Mouse (Mus musculus) intestine, embryonic 16.5 days (tissue): Measurements from ENCODE around the gene Foxo1. TPM values are rescaled to one million over a fixed set of nuclear protein-coding genes. Genes with fewer than 3 reads are reported as not detected.

Experiments used
- ATAC-seq: fragments of 200-750 bp; cut with Nextera tagmentation; 2 replicates; pipeline ENCODE4 v1.8.0; 2017; ENCODE audit warnings: moderate TSS enrichment, moderate library complexity
- H3K27ac ChIP-seq: fragments of 300-500 bp; sonication (generic); 2 replicates; pipeline ENCODE4 v1.5.1; 2014; ENCODE audit warnings: mild to moderate bottlenecking, low read length
- H3K27me3 ChIP-seq: fragments of 300-500 bp; sonication (generic); replicated peaks from 2 replicates; pipeline ENCODE4 v1.6.1; 2014; ENCODE audit warnings: low read length, control low read depth, mixed read lengths; ENCODE audit not compliant: control insufficient read depth, insufficient read depth
- H3K36me3 ChIP-seq: fragments of 300-500 bp; sonication (generic); 2 replicates; pipeline ENCODE4 v1.6.1; 2014; ENCODE audit warnings: low read length, control low read depth; ENCODE audit not compliant: control insufficient read depth, insufficient read depth
- H3K4me1 ChIP-seq: fragments of 300-500 bp; sonication (generic); 2 replicates; pipeline ENCODE4 v1.6.1; 2014; ENCODE audit warnings: low read length, control low read depth, mixed read lengths; ENCODE audit not compliant: control insufficient read depth, insufficient read depth
- H3K4me2 ChIP-seq: fragments of 300-500 bp; sonication (generic); 2 replicates; pipeline ENCODE4 v1.6.1; 2014; ENCODE audit warnings: low read depth, low read length, control low read depth
- H3K4me3 ChIP-seq: fragments of 300-500 bp; sonication (generic); 2 replicates; pipeline ENCODE4 v1.5.1; 2014; ENCODE audit warnings: mild to moderate bottlenecking, low read length
- H3K9ac ChIP-seq: fragments of 300-500 bp; sonication (generic); 2 replicates; pipeline ENCODE4 v1.6.1; 2014; ENCODE audit warnings: low read depth, low read length
- H3K9me3 ChIP-seq: fragments of 300-500 bp; sonication (generic); 2 replicates; pipeline ENCODE4 v1.6.1; 2016; ENCODE audit warnings: low read length, control low read depth; ENCODE audit not compliant: control insufficient read depth
- WGBS: fragments of 180-500 bp; shearing (Covaris S2); extraction: QIAGEN DNeasy Blood & Tissue Kit; methylation state at CpG from one replicate; pipeline ENCODE4 v1.1.7; 2014; 5-methylcytosine and 5-hydroxymethylcytosine counted together
- polyA plus RNA-seq: library from polyadenylated mRNA; unstranded; fragments of >200 nt; fragmentation: Nextera tagmentation; extraction: Ambion mirVana; gene quantifications from 2 replicates; pipeline ENCODE4 v1.2.1, GENCODE M21; 2015

Gene Foxo1
- polyA plus RNA-seq, 1 experiment from 2014 or later: 3.5 TPM

DNA sequence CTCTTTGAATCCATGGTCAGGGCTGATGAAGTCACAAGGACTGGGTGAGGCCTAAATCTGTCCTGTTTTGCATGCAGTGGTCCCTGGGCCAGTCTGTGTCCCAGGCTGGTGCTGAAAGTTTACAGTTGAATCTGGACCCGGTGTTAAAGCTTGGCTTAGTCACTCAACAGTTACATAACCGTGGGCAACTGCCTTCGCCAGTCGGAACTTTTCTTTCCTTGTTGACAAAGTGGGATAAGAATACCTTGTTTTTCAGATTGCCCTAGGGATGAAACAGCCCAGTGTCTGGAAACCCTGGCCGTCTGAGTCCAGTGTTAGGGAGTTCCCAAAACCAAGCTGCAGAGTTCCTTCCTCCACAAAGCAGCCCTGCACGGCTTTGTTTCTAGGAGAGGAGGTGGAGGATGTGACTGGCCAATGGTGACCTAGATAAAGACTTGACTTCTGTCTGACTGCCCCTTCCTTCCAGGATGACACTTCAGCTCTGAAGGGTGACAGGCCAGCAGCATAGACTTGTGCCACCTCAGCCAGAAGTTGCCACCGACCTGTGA, 101.8 kb downstream of the Foxo1 start:
- no peaks in the 10 kb centered on the region for H3K4me1 ChIP-seq
- 69% methylated on average over 7 of the region's 7 CpGs for WGBS
- no peaks in the 10 kb centered on the region for H3K36me3 ChIP-seq
- H3K4me2 ChIP-seq: no peak overlapping the region
- no peak for ATAC-seq
- no peak overlapping the region for H3K4me3 ChIP-seq
- no peak overlapping the region for H3K27ac ChIP-seq
- no peaks in the 10 kb centered on the region for H3K9me3 ChIP-seq
- H3K27me3 ChIP-seq: no peaks in the 10 kb centered on the region
- no peak overlapping the region for H3K9ac ChIP-seq

DNA sequence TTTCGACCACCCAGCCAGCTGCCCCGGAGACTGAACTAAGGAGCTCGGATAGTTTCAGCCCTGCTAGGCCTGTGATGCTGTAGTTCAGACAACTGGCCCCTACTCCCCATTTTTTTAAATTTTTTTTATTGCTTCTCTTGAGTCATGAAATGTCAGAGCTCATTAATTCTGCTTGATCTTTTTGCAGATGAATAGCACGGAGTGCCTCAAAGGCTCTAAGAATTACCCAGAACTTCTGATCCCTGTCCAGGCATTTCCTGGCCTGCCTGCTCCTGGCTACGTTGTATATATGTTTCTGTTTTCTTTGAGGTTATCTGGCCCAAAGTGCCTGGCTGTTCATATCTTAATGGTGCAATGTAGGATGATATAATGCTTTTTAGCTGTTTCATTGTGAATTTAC, 108.8 kb downstream of the Foxo1 start:
- Histone ChIP-seq H3K27me3 (no peaks in the 10 kb centered on the region), H3K4me3 (no peak overlapping the region), H3K36me3 (no peaks in the 10 kb centered on the region), H3K9ac (no peak overlapping the region), H3K4me2 (no peak overlapping the region), H3K9me3 (no peaks in the 10 kb centered on the region), H3K27ac (no peak overlapping the region), H3K4me1 (no peaks in the 10 kb centered on the region)
- 73% methylated on average over 5 of the region's 5 CpGs for WGBS
- ATAC-seq: no peak

DNA sequence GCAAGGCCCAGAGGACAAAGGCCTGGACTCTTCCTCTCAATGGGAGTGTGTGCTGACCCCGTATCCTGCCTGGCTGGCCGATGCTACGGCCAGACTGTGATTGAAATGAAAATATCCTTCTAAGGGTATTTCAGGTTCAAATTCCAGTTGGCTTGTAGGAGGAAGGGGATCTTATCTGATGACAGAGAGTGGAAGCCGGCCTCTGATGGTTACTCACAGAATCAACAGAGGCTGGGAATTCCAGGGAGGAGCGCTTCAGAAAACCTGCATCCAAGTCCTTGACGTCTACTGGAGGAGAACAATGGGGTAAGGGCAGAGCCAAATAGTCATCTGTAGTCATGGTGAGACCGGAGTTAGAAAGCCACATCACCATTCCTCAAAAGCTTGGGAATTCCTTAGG, 115.2 kb downstream of the Foxo1 start:
- H3K4me1 ChIP-seq: no peaks in the 10 kb centered on the region
- ATAC-seq: no peak
- H3K4me3 ChIP-seq: no peak overlapping the region
- H3K36me3 ChIP-seq: no peaks in the 10 kb centered on the region
- no peak overlapping the region for H3K27ac ChIP-seq
- WGBS: 67% methylated on average over 7 of the region's 7 CpGs
- no peak overlapping the region for H3K4me2 ChIP-seq
- H3K9me3 ChIP-seq: no peaks in the 10 kb centered on the region
- H3K27me3 ChIP-seq: no peaks in the 10 kb centered on the region
- H3K9ac ChIP-seq: no peak overlapping the region

- no peaks in the 10 kb centered on the region for H3K36me3 ChIP-seq
- H3K9ac ChIP-seq: no peak overlapping the region
- H3K4me3 ChIP-seq: no peak overlapping the region
- no peaks in the 10 kb centered on the region for H3K9me3 ChIP-seq
- no peak for ATAC-seq
- H3K4me1 ChIP-seq: no peaks in the 10 kb centered on the region
- no peaks in the 10 kb centered on the region for H3K27me3 ChIP-seq
- no peak overlapping the region for H3K27ac ChIP-seq
- WGBS: 45% methylated on average over 8 of the region's 8 CpGs
- H3K4me2 ChIP-seq: no peak overlapping the region
These were observed 118.2 kb downstream of the Foxo1 start for GRCm38 (mm10) chr3:52386343-52386742.

DNA sequence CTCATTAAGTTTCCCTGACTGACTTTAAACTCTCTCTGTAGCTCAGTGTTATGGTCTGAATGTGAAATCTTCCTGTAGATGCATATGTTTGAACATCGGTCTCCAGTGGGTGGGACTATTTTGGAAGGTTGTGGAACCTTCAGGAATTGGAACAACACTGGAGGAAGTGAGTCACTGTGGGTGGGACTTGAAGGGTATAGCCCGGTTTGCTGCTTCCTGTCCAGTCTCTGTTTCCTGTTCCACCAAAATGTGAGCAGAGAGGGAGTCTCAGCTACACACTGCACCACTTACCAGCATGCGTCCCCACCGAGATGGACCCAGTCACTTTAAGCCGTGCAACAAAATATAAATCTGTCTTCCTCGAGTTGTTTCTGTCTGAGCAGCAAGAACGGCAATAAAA, 122.2 kb downstream of the Foxo1 start:
- Histone ChIP-seq H3K4me3 (no peak overlapping the region), H3K4me2 (no peak overlapping the region), H3K9ac (no peak overlapping the region), H3K9me3 (no peaks in the 10 kb centered on the region), H3K4me1 (no peaks in the 10 kb centered on the region), H3K36me3 (no peaks in the 10 kb centered on the region), H3K27ac (no peak overlapping the region), H3K27me3 (no peaks in the 10 kb centered on the region)
- 88% methylated on average over 7 of the region's 7 CpGs for WGBS
- ATAC-seq: no peak

DNA sequence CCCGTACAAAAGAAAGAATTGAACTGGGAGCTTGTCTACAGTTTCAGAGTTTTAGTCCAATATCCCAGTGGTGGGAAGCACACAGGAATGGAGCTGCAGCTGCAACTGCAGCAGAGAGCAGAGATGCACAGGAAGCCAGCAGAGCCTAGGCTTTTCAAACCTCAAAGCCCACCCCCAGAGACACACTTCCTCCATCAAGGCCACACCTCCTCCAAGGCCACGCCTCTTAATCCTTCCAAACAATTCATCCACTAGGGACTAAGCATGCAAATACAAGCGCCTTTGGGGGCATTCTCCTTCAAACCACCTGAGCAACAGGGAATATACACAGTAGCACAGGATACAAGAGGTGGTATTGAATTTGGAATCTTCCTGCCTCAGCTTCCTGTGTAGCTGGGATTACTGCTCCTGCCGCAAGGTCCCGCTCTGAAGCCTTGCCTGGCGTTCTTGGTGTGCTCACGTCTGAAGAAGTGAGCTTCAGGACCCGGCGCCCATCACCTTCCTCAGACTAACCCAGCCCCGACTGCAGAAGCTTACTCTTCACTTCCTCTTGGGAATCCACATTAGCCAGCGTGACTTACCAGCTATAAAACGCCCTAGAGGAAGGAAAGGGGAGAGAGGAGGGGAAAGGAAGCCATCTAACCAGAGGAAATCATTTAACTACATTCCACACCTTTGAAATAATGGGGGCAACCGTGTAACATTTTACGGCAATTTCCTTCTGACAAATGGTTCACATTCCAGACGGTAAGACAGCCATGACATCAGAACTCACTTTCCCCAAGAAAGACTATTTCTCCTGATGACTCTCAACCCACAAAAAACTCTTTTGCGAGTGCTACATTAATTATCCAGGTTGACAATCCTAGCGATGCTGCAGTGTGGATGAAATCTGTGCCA, 122.9 kb downstream of the Foxo1 start:
- Histone ChIP-seq H3K9ac (no peak overlapping the region), H3K27me3 (no peaks in the 10 kb centered on the region), H3K4me3 (no peak overlapping the region), H3K36me3 (no peaks in the 10 kb centered on the region), H3K9me3 (no peaks in the 10 kb centered on the region), H3K4me1 (no peaks in the 10 kb centered on the region), H3K4me2 (no peak overlapping the region), H3K27ac (no peak overlapping the region)
- ATAC-seq: no peak
- WGBS: 76% methylated on average over 17 of the region's 17 CpGs

- H3K27me3 ChIP-seq: no peaks in the 10 kb centered on the region
- H3K9ac ChIP-seq: no peak overlapping the region
- no peaks in the 10 kb centered on the region for H3K36me3 ChIP-seq
- WGBS: 65% methylated on average over 6 of the region's 6 CpGs
- no peak overlapping the region for H3K4me2 ChIP-seq
- peaks cover 1% of the 10 kb centered on the region; the same call in 1 of the 2 replicates for H3K4me1 ChIP-seq
- no peak overlapping the region for H3K27ac ChIP-seq
- no peak for ATAC-seq
- H3K4me3 ChIP-seq: no peak overlapping the region
- H3K9me3 ChIP-seq: no peaks in the 10 kb centered on the region
These were observed 123.8 kb downstream of the Foxo1 start for GRCm38 (mm10) chr3:52391897-52392296.

- H3K9ac ChIP-seq: no peak overlapping the region
- 66% methylated on average over 2 of the region's 2 CpGs for WGBS
- no peaks in the 10 kb centered on the region for H3K27me3 ChIP-seq
- no peak overlapping the region for H3K4me2 ChIP-seq
- H3K36me3 ChIP-seq: no peaks in the 10 kb centered on the region
- no peak for ATAC-seq
- H3K4me1 ChIP-seq: peaks cover 3% of the 10 kb centered on the region; the same call in 1 of the 2 replicates
- no peak overlapping the region for H3K27ac ChIP-seq
- no peaks in the 10 kb centered on the region for H3K9me3 ChIP-seq
- H3K4me3 ChIP-seq: no peak overlapping the region
These were observed 124.4 kb downstream of the Foxo1 start for GRCm38 (mm10) chr3:52392521-52392920.

- no peak overlapping the region for H3K4me2 ChIP-seq
- no peak overlapping the region; the same call in 1 of the 2 replicates for H3K27ac ChIP-seq
- H3K4me3 ChIP-seq: no peak overlapping the region
- no peaks in the 10 kb centered on the region for H3K27me3 ChIP-seq
- H3K36me3 ChIP-seq: no peaks in the 10 kb centered on the region
- WGBS: 54% methylated on average over 10 of the region's 10 CpGs
- no peak overlapping the region for H3K9ac ChIP-seq
- no peak; the same call in 1 of the 2 replicates for ATAC-seq
- no peaks in the 10 kb centered on the region for H3K9me3 ChIP-seq
- H3K4me1 ChIP-seq: peaks cover 3% of the 10 kb centered on the region; the same call in 1 of the 2 replicates
These were observed 125.0 kb downstream of the Foxo1 start for GRCm38 (mm10) chr3:52393171-52393570.
